In the genomic region with DNA sequence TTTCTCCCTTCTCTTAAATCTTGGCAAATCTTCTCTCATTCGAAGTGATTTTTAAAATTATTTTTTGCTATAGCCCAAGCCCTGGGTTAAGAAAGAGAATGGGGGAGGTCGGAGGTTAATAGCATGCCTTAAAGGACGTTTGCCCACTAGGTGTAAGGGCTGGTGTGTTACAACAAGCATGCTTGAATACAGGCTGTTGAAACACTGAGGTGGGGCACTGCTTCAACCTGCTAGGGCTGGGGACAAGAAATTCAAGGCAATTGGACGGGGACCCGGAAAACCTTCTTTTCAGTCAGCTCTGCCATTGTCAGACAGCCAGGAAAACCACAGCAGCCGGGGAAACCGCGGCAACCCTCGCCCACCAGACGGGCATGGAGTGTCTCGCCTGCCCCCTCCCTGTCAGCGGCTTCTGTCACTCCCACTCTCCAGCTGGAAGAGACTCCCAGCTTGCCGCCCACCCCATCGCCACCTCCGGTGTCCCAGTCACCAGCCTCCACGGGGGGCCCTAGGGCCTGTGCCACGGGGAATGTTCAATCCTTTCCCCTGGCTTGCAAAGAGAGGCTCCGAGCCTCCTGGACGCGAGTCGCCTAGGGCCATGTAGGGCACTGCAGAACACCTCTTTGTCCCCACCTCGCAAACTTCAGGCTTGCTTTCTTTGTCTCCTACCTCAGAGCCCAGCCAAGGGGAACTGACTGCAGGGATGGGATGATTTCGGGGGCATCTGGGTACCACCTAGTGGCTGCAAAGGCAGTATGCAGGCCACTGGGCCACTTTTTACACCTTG, we compare ENCODE assay signal across 8 mouse cellular contexts. TPM values are rescaled to one million over a fixed set of nuclear protein-coding genes. Genes with fewer than 3 reads are reported as not detected.
DNase-seq lines count a peak whose midpoint lies in the region; ATAC-seq and TF ChIP-seq lines count a peak whose summit lies in the region.

No protein-coding gene starts in this region.

- TF ChIP-seq CTCF in heart, adult 2 months (IDR thresholded peaks at IDR 0.05), result peak; percentile 44

- no peak overlapping the region for H3K27ac ChIP-seq in heart, adult 2 months
- peak overlapping the region; percentile 64 for H3K27ac ChIP-seq in forebrain, embryonic 15.5 days (replicated peaks)
- no peak overlapping the region for H3K27ac ChIP-seq in intestine, embryonic 15.5 days
- H3K27ac ChIP-seq in limb, embryonic 13.5 days, result no peak overlapping the region
- peak overlapping the region; percentile 65 for H3K27ac ChIP-seq in midbrain, embryonic 13.5 days

- H3K4me1 ChIP-seq in heart, adult 2 months (ENCODE audit: control insufficient read depth, insufficient read depth, low read length), result no peaks in the 10 kb centered on the region
- peaks cover 13% of the 10 kb centered on the region for H3K4me1 ChIP-seq in forebrain, embryonic 15.5 days
- no peaks in the 10 kb centered on the region for H3K4me1 ChIP-seq in intestine, embryonic 15.5 days (replicated peaks)
- H3K4me1 ChIP-seq in limb, embryonic 13.5 days, result peaks cover 8% of the 10 kb centered on the region; the same call in 1 of the 2 replicates
- peaks cover 3% of the 10 kb centered on the region; the same call in 1 of the 2 replicates for H3K4me1 ChIP-seq in midbrain, embryonic 13.5 days (replicated peaks)

- no peak overlapping the region for H3K4me3 ChIP-seq in heart, adult 2 months
- H3K4me3 ChIP-seq in forebrain, embryonic 15.5 days, result peak overlapping the region; percentile 40
- peak overlapping the region; percentile 40 for H3K4me3 ChIP-seq in intestine, embryonic 15.5 days (replicated peaks)
- H3K4me3 ChIP-seq in limb, embryonic 13.5 days, result peak overlapping the region; percentile 49
- H3K4me3 ChIP-seq in midbrain, embryonic 13.5 days (replicated peaks), result peak overlapping the region; percentile 42

- 21% methylated on average over 23 of the region's 23 CpGs for WGBS in heart, adult 2 months
- WGBS in forebrain, embryonic 15.5 days, result 10% methylated on average over 22 of the region's 23 CpGs
- whole genome bisulfite sequencing in intestine, embryonic 15.5 days, result 14% methylated on average over 23 of the region's 23 CpGs
- 13% methylated on average over 23 of the region's 23 CpGs for WGBS in limb, embryonic 13.5 days
- WGBS in midbrain, embryonic 13.5 days, result 9% methylated on average over 23 of the region's 23 CpGs

- peak; percentile 83 for ATAC-seq in cerebellum, adult (ENCODE audit: insufficient number of reproducible peaks, low FRiP score, low TSS enrichment)
- ATAC-seq in forebrain, embryonic 15.5 days (replicated peaks), result peak; percentile 89
- ATAC-seq in intestine, embryonic 15.5 days, result peak; percentile 81
- ATAC-seq in limb, embryonic 13.5 days (ENCODE audit: low FRiP score, low read depth), result peak; percentile 85
- ATAC-seq in midbrain, embryonic 13.5 days, result peak; percentile 95

- DNase-seq in heart, adult 2 months, result no peak
- no peak for DNase-seq in heart, adult 8-10 months (ENCODE audit: low spot score)
- peak; percentile 12 to 19 for DNase-seq in spleen, postnatal 14 days (ENCODE audit: low spot score in 2 of 2)

- H3K36me3 ChIP-seq in heart, adult 2 months (ENCODE audit: control insufficient read depth, insufficient read depth, low read length), result no peaks in the 10 kb centered on the region
- H3K36me3 ChIP-seq in forebrain, embryonic 15.5 days, result no peaks in the 10 kb centered on the region
- no peaks in the 10 kb centered on the region for H3K36me3 ChIP-seq in intestine, embryonic 15.5 days
- H3K36me3 ChIP-seq in limb, embryonic 13.5 days, result no peaks in the 10 kb centered on the region
- no peaks in the 10 kb centered on the region for H3K36me3 ChIP-seq in midbrain, embryonic 13.5 days

- intact Hi-C loops in heart, adult 2 months (cut with DNase I), result no loop called here

- TF ChIP-seq POLR2A in heart, adult 2 months (IDR thresholded peaks at IDR 0.05; ENCODE audit: insufficient read depth, low read depth, low read length), result no peak

- H3K9ac ChIP-seq in heart, adult 2 months (ENCODE audit: low read depth, low read length), result no peak overlapping the region
- peak overlapping the region; percentile 66 for H3K9ac ChIP-seq in forebrain, embryonic 15.5 days (replicated peaks)
- peak overlapping the region; percentile 42 for H3K9ac ChIP-seq in intestine, embryonic 15.5 days
- H3K9ac ChIP-seq in limb, embryonic 13.5 days, result peak overlapping the region; percentile 71
- peak overlapping the region; percentile 65 for H3K9ac ChIP-seq in midbrain, embryonic 13.5 days (replicated peaks)

- peak overlapping the region; percentile 68 for H3K4me2 ChIP-seq in forebrain, embryonic 15.5 days (replicated peaks)
- H3K4me2 ChIP-seq in intestine, embryonic 15.5 days (replicated peaks), result peak overlapping the region; percentile 83
- H3K4me2 ChIP-seq in limb, embryonic 13.5 days (replicated peaks), result peak overlapping the region; percentile 82
- H3K4me2 ChIP-seq in midbrain, embryonic 13.5 days (replicated peaks), result peak overlapping the region; percentile 60

- no peaks in the 10 kb centered on the region for H3K27me3 ChIP-seq in heart, adult 2 months (ENCODE audit: control insufficient read depth, insufficient read depth, low read length)
- no peaks in the 10 kb centered on the region for H3K27me3 ChIP-seq in forebrain, embryonic 15.5 days
- no peaks in the 10 kb centered on the region for H3K27me3 ChIP-seq in intestine, embryonic 15.5 days (replicated peaks)
- no peaks in the 10 kb centered on the region for H3K27me3 ChIP-seq in limb, embryonic 13.5 days
- H3K27me3 ChIP-seq in midbrain, embryonic 13.5 days, result no peaks in the 10 kb centered on the region

- no peaks in the 10 kb centered on the region for H3K79me2 ChIP-seq in heart, adult 2 months (replicated peaks; ENCODE audit: control insufficient read depth, insufficient read depth, low read length)

- no peak for TF ChIP-seq EP300 in heart, adult 2 months (IDR thresholded peaks at IDR 0.05; ENCODE audit: insufficient read depth, low read depth, low read length)

- no peaks in the 10 kb centered on the region for H3K9me3 ChIP-seq in forebrain, embryonic 15.5 days
- no peaks in the 10 kb centered on the region for H3K9me3 ChIP-seq in intestine, embryonic 15.5 days
- no peaks in the 10 kb centered on the region for H3K9me3 ChIP-seq in limb, embryonic 13.5 days
- no peaks in the 10 kb centered on the region for H3K9me3 ChIP-seq in midbrain, embryonic 13.5 days

RNA-seq across cellular contexts. Expression of a gene that starts 33.4 kb away (rescaled TPM):
- under 1 TPM; 0.39 to 0.59 TPM for total RNA-seq in heart, adult 2 months (2021)
- 0.38 and 0.41 TPM in 2 replicates for polyA plus RNA-seq in heart, adult 2 months (2012; rRNA removed)
- under 1 TPM; 0.14 to 0.69 (median 0.21) TPM for total RNA-seq in heart, adult 8-10 months (2022)
- 1.0 and 1.5 TPM in 2 replicates for polyA plus RNA-seq in forebrain, embryonic 15.5 days (2015; fragmentation: Nextera tagmentation; extraction: Ambion mirVana)
- polyA plus RNA-seq in intestine, embryonic 15.5 days (2015; fragmentation: Nextera tagmentation; extraction: Ambion mirVana), result 3.7 and 4.2 TPM in 2 replicates
- 0.10 and 0.20 TPM in 2 replicates for polyA plus RNA-seq in limb, embryonic 13.5 days (2015; fragmentation: Nextera tagmentation; extraction: Ambion mirVana)
- 0.59 and 0.73 TPM in 2 replicates for polyA plus RNA-seq in midbrain, embryonic 13.5 days (2015; fragmentation: Nextera tagmentation; extraction: Ambion mirVana)

Comparison
In these comparisons a context has a peak if more than half of its experiments do, and no peak if none do; other contexts are left out.
1. DNase-seq: peak in spleen, postnatal 14 days (2 of 2); none in heart, adult 2 months (0 of 2) and heart, adult 8-10 months (single experiment).
2. H3K27ac ChIP-seq: peak in forebrain, embryonic 15.5 days (single experiment) and midbrain, embryonic 13.5 days (single experiment); none in heart, adult 2 months (single experiment), intestine, embryonic 15.5 days (single experiment) and limb, embryonic 13.5 days (single experiment).
3. Peak in every context shown above with its lines, with median percentiles within 50 percentile points of each other: ATAC-seq and H3K4me2 ChIP-seq.